Mouse (Mus musculus): ENCODE results near the gene Rela. TPM values are rescaled to one million over a fixed set of nuclear protein-coding genes. Genes with fewer than 3 reads are reported as not detected.

Rela gene
- polyA plus RNA-seq (2012; rRNA removed): 61.1 and 66.8 TPM in 2 replicates

DNA sequence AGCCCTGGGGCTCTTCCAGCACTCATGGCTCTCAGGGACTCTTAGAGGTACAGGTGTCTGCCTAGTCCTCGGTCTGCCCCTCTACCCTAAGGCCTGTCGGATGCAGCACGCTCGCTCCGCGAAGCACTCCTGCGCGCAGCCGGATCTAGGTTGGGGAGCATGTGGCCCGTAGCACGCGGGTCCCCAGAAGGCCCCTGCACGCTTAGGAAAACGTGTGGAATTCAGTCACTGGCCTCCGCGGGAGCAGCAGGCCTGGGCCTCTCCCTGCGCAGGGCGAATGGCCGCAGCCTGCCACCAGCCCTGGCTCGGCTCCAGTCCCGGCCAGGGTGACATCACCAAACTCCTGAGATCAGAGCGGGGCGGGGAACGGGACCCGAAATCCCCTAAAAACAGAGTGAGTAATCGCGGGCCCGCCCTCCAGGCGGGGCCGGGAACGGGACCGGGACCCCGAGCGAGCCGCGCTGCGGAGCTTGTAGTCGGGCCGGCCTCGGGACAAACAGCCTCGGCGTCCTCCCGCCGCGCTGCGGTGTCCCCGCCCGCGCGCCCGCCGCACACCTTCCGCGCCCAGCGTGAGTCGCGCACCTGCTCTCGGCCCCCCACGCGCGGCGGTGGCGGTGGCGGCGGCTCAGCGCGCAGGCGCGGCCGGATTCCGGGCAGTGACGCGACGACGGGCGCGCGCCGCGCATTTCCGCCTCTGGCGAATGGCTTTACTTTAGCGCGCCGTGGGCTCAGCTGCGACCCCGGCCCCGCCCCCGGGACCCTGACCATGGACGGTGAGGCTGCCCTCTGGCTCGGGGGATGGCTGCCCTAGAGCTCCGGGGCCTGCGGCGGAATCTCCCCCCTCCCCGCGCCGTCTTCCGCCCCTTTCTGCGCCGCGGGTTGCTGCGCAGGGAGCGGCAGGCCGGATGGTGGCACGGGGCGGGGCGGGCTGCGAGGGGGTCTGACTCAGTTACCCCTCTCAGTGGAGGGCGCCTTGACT, at the start of gene Rela:
Gene Rela (plus strand): TSS at position 415 of the 979 bp plus-strand sequence.

DNA sequence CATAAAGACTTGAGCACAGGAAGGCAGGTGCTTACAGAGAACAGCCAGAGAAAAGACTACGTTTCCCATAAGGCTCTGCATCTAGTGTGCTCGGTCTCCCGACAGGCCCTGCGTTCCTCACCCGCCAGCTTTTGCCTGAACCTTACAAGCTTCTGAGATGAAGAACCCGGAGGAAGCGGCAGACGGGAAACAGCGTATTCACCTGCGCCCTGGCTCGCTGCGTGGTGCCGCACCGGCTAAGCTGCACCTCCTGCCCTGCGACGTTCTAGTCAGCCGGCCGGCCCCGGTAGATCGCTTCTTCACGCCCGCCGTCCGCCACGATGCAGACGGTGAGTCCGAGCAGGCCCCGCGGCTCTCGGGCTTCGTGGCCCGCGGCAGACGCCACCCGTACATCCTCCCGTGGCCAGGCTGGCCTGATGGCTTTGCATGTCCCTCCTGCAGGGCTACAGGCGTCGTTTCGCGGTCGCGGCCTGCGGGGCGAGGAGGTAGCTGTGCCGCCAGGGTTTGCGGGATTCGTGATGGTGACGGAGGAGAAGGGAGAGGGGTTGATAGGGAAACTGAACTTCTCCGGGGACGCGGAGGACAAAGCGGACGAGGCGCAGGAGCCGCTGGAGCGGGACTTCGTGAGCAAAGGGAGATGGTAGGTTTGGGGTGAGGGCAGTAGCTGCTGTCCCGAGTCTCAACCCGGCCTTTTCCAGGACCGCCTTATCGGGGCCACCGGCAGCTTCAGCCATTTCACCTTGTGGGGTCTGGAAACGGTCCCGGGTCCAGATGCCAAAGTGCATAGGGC, 35.3 kb upstream of the Rela start, which contains the start of gene Rnaseh2c:
Gene Rnaseh2c (plus strand): TSS at position 122 of the 790 bp plus-strand sequence.

DNA sequence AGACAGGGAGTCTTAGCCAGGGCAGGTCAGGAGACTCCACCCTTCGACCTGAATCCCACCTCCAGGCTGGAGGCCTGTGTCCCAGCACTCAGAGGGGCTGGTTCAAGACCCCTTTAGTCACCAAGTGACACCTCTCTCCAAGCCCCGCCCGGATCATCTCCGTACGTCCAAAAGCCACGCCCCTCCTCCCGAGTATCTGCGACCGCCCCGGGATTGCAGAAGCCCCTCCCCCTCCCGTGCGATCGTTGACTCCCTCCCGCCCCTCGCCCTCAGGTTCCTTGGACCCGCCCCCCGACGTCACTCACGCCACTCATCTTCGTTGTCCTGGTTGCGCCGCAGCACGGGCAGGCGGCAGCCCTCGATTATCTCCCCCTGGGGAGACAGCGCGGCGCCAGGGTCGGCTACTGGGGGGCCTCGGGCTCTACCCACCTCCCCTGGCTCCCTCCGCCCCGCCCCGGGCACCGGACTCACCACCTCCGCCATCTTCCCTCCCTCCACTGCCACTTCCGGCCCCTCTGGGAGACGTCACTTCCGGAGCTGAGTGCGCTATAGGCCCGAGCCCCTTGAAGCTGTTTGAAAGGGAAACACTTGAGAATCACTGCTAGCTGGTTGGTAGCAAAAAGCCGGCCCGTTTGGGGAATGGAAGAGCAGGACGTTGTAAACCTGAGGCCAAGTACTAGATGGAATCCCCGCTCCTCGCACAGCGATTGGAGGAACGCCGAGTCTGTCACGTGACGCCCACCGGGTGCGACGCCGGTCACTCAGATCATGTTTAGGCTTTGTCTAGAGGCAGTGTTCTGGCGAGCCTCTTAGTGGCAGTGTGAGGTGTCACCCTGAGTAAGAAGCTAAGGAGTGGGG, 27.5 kb upstream of the Rela start, which contains the start of gene Kat5:
Gene Kat5 (minus strand): TSS at position 691 of the 858 bp plus-strand sequence.

DNA sequence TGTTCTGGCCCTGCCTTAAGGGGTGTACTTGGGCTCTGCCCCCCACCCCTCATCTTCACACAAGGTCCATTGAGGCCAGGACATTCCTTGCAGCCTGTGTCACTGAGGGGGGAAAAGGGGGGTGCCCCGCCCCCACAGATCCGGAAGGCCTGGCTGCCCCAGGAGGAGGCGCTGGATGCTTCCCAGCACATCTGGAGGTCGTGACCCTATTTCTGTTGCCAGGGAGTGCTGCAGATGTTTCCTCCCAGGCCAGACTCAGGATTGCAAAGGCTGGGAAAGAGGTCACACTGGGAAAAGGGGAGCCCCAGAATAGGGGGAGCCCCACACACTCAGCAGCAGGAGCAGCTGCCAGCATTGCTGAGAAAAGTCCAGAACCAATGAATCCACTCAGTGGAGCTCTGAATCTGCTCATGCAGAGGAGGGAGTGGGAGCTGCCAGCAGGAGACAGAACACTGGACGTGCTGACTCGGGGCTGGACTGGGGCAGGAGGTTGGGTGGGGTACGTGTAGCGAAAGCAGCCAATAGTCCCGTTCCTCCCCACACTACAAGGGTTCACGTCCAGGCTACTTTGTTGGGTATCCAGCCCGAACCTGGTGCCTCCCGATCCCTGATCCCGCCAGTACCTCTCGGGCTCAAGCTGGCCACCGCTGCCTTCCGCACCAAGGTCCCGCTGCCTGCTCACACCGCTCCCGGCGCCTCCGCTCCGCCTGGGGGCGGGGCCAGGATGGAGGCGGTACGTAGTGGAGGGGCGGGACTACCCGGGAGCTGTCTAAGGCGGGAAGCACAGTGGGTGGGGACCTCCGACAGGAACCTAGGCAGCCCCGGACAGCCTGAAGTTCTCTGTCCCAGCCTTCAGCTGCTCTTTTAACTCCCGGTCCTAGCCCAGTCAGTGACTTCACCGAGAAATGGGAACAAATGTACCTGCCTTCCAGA, 26.0 kb downstream of the Rela start, which contains the start of gene Sipa1:
Gene Sipa1 (minus strand): TSS at position 727 of the 933 bp plus-strand sequence.

DNA sequence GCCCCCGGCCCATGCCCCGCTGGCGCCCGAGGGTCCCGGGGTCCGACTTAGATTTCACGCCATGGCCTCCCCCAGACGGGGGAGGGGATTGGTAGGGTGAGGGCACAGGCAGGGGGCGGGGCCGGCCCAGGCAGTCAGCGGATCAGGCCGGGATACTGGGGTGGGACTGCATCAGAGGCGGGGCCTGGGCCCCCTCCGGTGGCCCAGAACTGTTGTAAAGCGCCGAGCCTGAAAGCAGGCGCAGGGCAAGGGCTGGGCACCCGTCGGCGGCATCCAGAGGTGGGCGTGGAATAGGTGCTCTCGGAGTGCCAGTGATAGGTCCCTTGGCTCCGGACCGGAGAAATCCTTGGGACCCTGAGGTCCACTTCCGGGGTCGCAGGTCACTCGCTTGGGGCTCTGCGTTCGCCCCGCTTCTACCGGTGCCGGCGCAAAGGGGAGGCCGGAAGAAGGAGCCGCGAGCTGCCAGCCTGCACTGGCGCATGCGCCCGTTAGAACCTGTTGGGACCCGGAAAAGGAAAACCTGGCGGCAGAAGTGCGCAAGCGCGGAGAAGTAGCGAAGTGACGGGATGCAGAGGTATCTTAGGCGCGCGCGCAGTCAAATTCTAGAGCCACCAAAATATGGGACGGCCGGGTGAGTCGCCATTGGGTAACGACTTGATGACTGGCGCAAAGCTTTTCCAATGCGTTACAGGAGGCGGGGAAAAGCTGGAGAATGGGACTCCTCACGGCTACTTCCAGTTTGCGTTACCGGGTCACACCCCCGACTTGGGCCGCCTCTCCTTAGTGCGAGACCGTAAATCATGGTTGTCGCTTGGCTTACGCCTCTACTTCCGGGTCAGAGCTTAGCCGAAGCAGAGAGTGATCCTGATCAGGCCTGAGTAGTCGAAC, 51.2 kb downstream of the Rela start, which contains the start of the genes Map3k11 and Pcnx3:
Gene Map3k11 (plus strand): TSS at position 543 of the 888 bp plus-strand sequence.
Gene Pcnx3 (minus strand): TSS at position 709 of the 888 bp plus-strand sequence.

Other genes with a start within 250 kb of the Rela start
- gene Sart1, start 248.8 kb upstream of the Rela start, polyA plus RNA-seq (2012; rRNA removed): 15.2 and 19.0 TPM in 2 replicates
- 0.33 and 1.9 TPM in 2 replicates for gene Tsga10ip, start 235.0 kb upstream of the Rela start, polyA plus RNA-seq (2012; rRNA removed)
- gene Drap1, start 212.5 kb upstream of the Rela start, polyA plus RNA-seq (2012; rRNA removed): 95.7 and 96.8 TPM in 2 replicates
- 85.1 and 96.6 TPM in 2 replicates for gene AI837181, start 212.3 kb upstream of the Rela start, polyA plus RNA-seq (2012; rRNA removed)
- 1.3 and 4.0 TPM in 2 replicates for gene Fosl1, start 189.9 kb upstream of the Rela start, polyA plus RNA-seq (2012; rRNA removed)
- 10.3 and 10.6 TPM in 2 replicates for gene Ccdc85b, start 179.6 kb upstream of the Rela start, polyA plus RNA-seq (2012; rRNA removed)
- gene Fibp, start 176.9 kb upstream of the Rela start, polyA plus RNA-seq (2012; rRNA removed): 124 and 150 TPM in 2 replicates
- gene Ctsw, start 169.0 kb upstream of the Rela start, polyA plus RNA-seq (2012; rRNA removed): 2.0 and 3.5 TPM in 2 replicates
- 52.6 and 58.6 TPM in 2 replicates for gene Efemp2, start 163.5 kb upstream of the Rela start, polyA plus RNA-seq (2012; rRNA removed)
- 31.9 and 38.6 TPM in 2 replicates for gene Mus81, start 149.1 kb upstream of the Rela start, polyA plus RNA-seq (2012; rRNA removed)
- 350 and 446 TPM in 2 replicates for gene Cfl1, start 147.0 kb upstream of the Rela start, polyA plus RNA-seq (2012; rRNA removed)
- 0.30 and 0.34 TPM in 2 replicates for gene 1700020D05Rik, start 133.7 kb upstream of the Rela start, polyA plus RNA-seq (2012; rRNA removed)
- gene Snx32, start 126.9 kb upstream of the Rela start, polyA plus RNA-seq (2012; rRNA removed): 4.2 and 4.4 TPM in 2 replicates
- gene Ovol1, start 76.8 kb upstream of the Rela start, polyA plus RNA-seq (2012; rRNA removed): 23.0 and 29.1 TPM in 2 replicates
- 18.2 and 20.7 TPM in 2 replicates for gene Ap5b1, start 69.5 kb upstream of the Rela start, polyA plus RNA-seq (2012; rRNA removed)
- 40.4 and 56.8 TPM in 2 replicates for gene Rnaseh2c, start 35.6 kb upstream of the Rela start, polyA plus RNA-seq (2012; rRNA removed)
- 45.6 and 50.6 TPM in 2 replicates for gene Kat5, start 27.2 kb upstream of the Rela start, polyA plus RNA-seq (2012; rRNA removed)
- gene Sipa1, start 26.2 kb downstream of the Rela start, polyA plus RNA-seq (2012; rRNA removed): 52.0 and 56.1 TPM in 2 replicates
- gene Map3k11, start 51.3 kb downstream of the Rela start, polyA plus RNA-seq (2012; rRNA removed): 116 and 122 TPM in 2 replicates
- 206 and 220 TPM in 2 replicates for gene Pcnx3, start 51.4 kb downstream of the Rela start, polyA plus RNA-seq (2012; rRNA removed)
- gene Kcnk7, start 66.9 kb downstream of the Rela start, polyA plus RNA-seq (2012; rRNA removed): 0.90 and 1.1 TPM in 2 replicates
- gene Ehbp1l1, start 88.8 kb downstream of the Rela start, polyA plus RNA-seq (2012; rRNA removed): 82.2 and 84.7 TPM in 2 replicates
- 138 and 150 TPM in 2 replicates for gene Fam89b, start 92.2 kb downstream of the Rela start, polyA plus RNA-seq (2012; rRNA removed)
- 63.8 and 65.6 TPM in 2 replicates for gene Ltbp3, start 103.4 kb downstream of the Rela start, polyA plus RNA-seq (2012; rRNA removed)
- gene Scyl1, start 133.9 kb downstream of the Rela start, polyA plus RNA-seq (2012; rRNA removed): 98.9 and 102 TPM in 2 replicates
- gene Frmd8, start 237.8 kb downstream of the Rela start, polyA plus RNA-seq (2012; rRNA removed): 29.7 and 32.5 TPM in 2 replicates
- 7.3 and 9.9 TPM in 2 replicates for gene Slc25a45, start 240.3 kb downstream of the Rela start, polyA plus RNA-seq (2012; rRNA removed)

Measured in colon, adult 2 months (tissue).